Comparison of ENCODE assay signal across 15 mouse cellular contexts in the genomic region with DNA sequence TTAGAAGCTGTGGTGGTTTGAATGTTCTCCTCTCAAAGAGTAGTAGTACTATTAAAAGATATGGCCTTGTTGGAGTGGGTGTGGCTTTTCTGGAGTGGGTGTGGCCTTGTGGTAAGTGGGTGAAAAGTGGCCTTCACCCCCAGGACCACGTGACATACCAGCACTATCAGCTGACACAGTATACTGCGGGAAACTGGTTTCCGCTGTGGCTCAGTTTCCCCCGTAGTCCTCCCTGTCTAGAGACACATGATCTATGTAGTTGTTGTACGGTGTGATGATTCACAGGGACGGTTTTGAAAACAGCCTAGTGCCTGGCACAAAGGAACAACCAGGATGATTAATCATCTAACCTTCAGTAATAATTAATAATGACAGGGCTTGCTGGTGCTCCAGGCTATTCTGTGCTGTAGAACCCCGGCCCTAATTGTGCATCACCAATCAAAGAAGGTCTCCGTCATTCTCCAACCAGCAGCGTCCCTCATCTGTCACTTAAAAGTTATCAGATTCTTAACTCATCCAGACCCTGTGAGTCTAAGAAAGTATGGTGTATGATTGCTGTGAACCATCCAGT.
"Had no signal": no experiment of that assay in that cellular context is flagged by ENCODE, and none has a peak within 500 bp of the region (broad histone marks: within the 10 kb centered on the region; RNA-seq: fewer than 3 reads in every experiment).

No protein-coding gene starts in this region.

- DNase-seq: kidney, adult 2 months; kidney, postnatal 25 days; layer of hippocampus, adult 9-11 months; liver, embryonic 13.5 days; lung, adult 2 months; lung, postnatal 14 days; lung, postnatal 4 days; right cerebral cortex, postnatal 25 days; thymus, adult 18-20 months; thymus, postnatal 36 days had no signal

- H3K27me3 ChIP-seq: liver, embryonic 13.5 days; midbrain, embryonic 12.5 days had no signal

- H3K4me1 ChIP-seq: liver, embryonic 13.5 days; midbrain, embryonic 12.5 days had no signal

- ATAC-seq: midbrain, embryonic 16.5 days had no signal

- H3K36me3 ChIP-seq: liver, embryonic 13.5 days; midbrain, embryonic 12.5 days had no signal

- H3K27ac ChIP-seq: kidney, postnatal 0 days; layer of hippocampus, adult 2 months; liver, embryonic 13.5 days; midbrain, embryonic 12.5 days had no signal

- H3K9ac ChIP-seq: liver, embryonic 13.5 days; midbrain, embryonic 12.5 days had no signal

- H3K4me3 ChIP-seq: layer of hippocampus, adult 2 months; liver, embryonic 13.5 days; midbrain, embryonic 12.5 days; myocyte had no signal

- H3K9me3 ChIP-seq: liver, embryonic 13.5 days; midbrain, embryonic 12.5 days had no signal

- H3K4me2 ChIP-seq: liver, embryonic 13.5 days; midbrain, embryonic 12.5 days had no signal
